Mouse (Mus musculus) lung, postnatal 14 days (tissue): ENCODE data around the gene Syf2.
A peak's percentile ranks its signal among the peaks of the same experiment; 100 is the strongest.
"Not testable (repeated sequence)": the region's sequence is repeated elsewhere in the genome, so short reads cannot be mapped to it uniquely, and the experiment has no call there.

Experiments used
- DNase-seq: peaks from one replicate; pipeline ENCODE4 v3.0.0; 2021

Syf2 gene

GRCm38 (mm10) chr4:134930684-134931481, at the start of gene Syf2:
Gene Syf2, plus strand, starts transcription at chr4:134930898.
- DNase-seq, result peak; percentile 96

GRCm38 (mm10) chr4:134883266-134883665, 47.4 kb upstream of the Syf2 start:
- peak; percentile 35 for DNase-seq

GRCm38 (mm10) chr4:134883808-134884207, 46.9 kb upstream of the Syf2 start:
- DNase-seq, result no peak

GRCm38 (mm10) chr4:134884364-134884763, 46.3 kb upstream of the Syf2 start:
- no peak for DNase-seq

- DNase-seq, result peak; percentile 70
These were observed 38.6 kb upstream of the Syf2 start for GRCm38 (mm10) chr4:134892096-134892495.

- DNase-seq, result no peak
These were observed 33.4 kb upstream of the Syf2 start for GRCm38 (mm10) chr4:134897256-134897655.

- DNase-seq, result no peak
These were observed 29.6 kb upstream of the Syf2 start for GRCm38 (mm10) chr4:134901126-134901525.

GRCm38 (mm10) chr4:134903046-134903445, 27.7 kb upstream of the Syf2 start:
- no peak for DNase-seq

- DNase-seq, result not testable (repeated sequence)
These were observed 19.3 kb upstream of the Syf2 start for GRCm38 (mm10) chr4:134911406-134911805.

- DNase-seq, result peak; percentile 85
These were observed 17.3 kb upstream of the Syf2 start for GRCm38 (mm10) chr4:134913413-134913812.

- DNase-seq, result no peak
These were observed 16.4 kb upstream of the Syf2 start for GRCm38 (mm10) chr4:134914122-134914863.

- peak; percentile 96 for DNase-seq
These were observed 15.9 kb upstream of the Syf2 start, which contains the start of gene Tmem50a for GRCm38 (mm10) chr4:134914864-134915209. Gene Tmem50a, minus strand, starts transcription at chr4:134915024.

GRCm38 (mm10) chr4:134915223-134916050, 15.3 kb upstream of the Syf2 start:
- DNase-seq, result no peak

- no peak for DNase-seq
These were observed 13.5 kb upstream of the Syf2 start for GRCm38 (mm10) chr4:134917194-134917593.

GRCm38 (mm10) chr4:134918381-134918780, 12.3 kb upstream of the Syf2 start:
- peak; percentile 81 for DNase-seq

- DNase-seq, result no peak
These were observed 10.8 kb upstream of the Syf2 start for GRCm38 (mm10) chr4:134919733-134920540.

- DNase-seq, result no peak
These were observed 10.1 kb upstream of the Syf2 start for GRCm38 (mm10) chr4:134920631-134921030.

GRCm38 (mm10) chr4:134921703-134922102, 9.0 kb upstream of the Syf2 start:
- DNase-seq, result no peak

- no peak for DNase-seq
These were observed 8.4 kb upstream of the Syf2 start for GRCm38 (mm10) chr4:134922111-134922924.

- peak; percentile 77 for DNase-seq
These were observed 7.8 kb upstream of the Syf2 start for GRCm38 (mm10) chr4:134922925-134923244.

GRCm38 (mm10) chr4:134923258-134924018, 7.3 kb upstream of the Syf2 start, which contains the start of gene Rsrp1:
Gene Rsrp1, plus strand, starts transcription at chr4:134923592.
- peak; percentile 98 for DNase-seq
